Mouse (Mus musculus) kidney, postnatal 0 days (tissue): ENCODE measurements around the gene Tmem183a. TPM values are rescaled to one million over a fixed set of nuclear protein-coding genes. Genes with fewer than 3 reads are reported as not detected.

Experiments used
- ATAC-seq: fragments of 200-750 bp; cut with Nextera tagmentation; replicated peaks from 2 replicates; pipeline ENCODE4 v1.8.0; 2017; ENCODE audit warnings: low read depth, moderate number of reproducible peaks, moderate TSS enrichment, moderate library complexity; ENCODE audit not compliant: low FRiP score
- DNase-seq: peaks from one replicate; pipeline ENCODE4 v3.0.0-alpha.2; 2016; ENCODE audit warnings: low spot score
- H3K27ac ChIP-seq: fragments of 300-500 bp; sonication (generic); 2 replicates; pipeline ENCODE4 v1.5.1; 2014; ENCODE audit warnings: mild to moderate bottlenecking
- H3K27me3 ChIP-seq: fragments of 300-500 bp; sonication (generic); 2 replicates; pipeline ENCODE4 v1.6.1; 2014; ENCODE audit warnings: low read length, mixed read lengths; ENCODE audit not compliant: insufficient read depth
- H3K36me3 ChIP-seq: fragments of 300-500 bp; sonication (generic); 2 replicates; pipeline ENCODE4 v1.6.1; 2014; ENCODE audit warnings: low read length, mixed read lengths; ENCODE audit not compliant: insufficient read depth
- H3K4me1 ChIP-seq: fragments of 300-500 bp; sonication (generic); replicated peaks from 2 replicates; pipeline ENCODE4 v1.6.1; 2014; ENCODE audit warnings: antibody characterized with exemption, low read length, mixed read lengths; ENCODE audit not compliant: insufficient read depth
- H3K4me2 ChIP-seq: fragments of 300-500 bp; sonication (generic); 2 replicates; pipeline ENCODE4 v1.6.1; 2014; ENCODE audit warnings: mild to moderate bottlenecking, low read length, moderate library complexity, mixed read lengths
- H3K4me3 ChIP-seq: fragments of 300-500 bp; sonication (generic); replicated peaks from 2 replicates; pipeline ENCODE4 v1.5.1; 2014; ENCODE audit warnings: low read depth, low read length
- H3K9ac ChIP-seq: fragments of 300-500 bp; sonication (generic); 2 replicates; pipeline ENCODE4 v1.6.1; 2014; ENCODE audit warnings: low read depth, low read length
- H3K9me3 ChIP-seq: fragments of 300-500 bp; sonication (generic); replicated peaks from 2 replicates; pipeline ENCODE4 v1.6.1; 2016; ENCODE audit warnings: low read length, inconsistent platforms, mixed read lengths
- CTCF ChIP-seq: IDR thresholded peaks from 2 replicates; pipeline ENCODE4 v1.5.1; 2016; ENCODE audit warnings: antibody characterized with exemption, low read depth, mild to moderate bottlenecking, moderate library complexity
- WGBS: fragments of 180-500 bp; shearing (Covaris S2); extraction: QIAGEN DNeasy Blood & Tissue Kit; methylation state at CpG from one replicate; pipeline ENCODE4 v1.1.7; 2014; 5-methylcytosine and 5-hydroxymethylcytosine counted together
- polyA plus RNA-seq: library from polyadenylated mRNA; unstranded; fragments of >200 nt; fragmentation: Nextera tagmentation; extraction: Ambion mirVana; gene quantifications from 2 replicates; pipeline ENCODE4 v1.2.1, GENCODE M21; 2015

Gene Tmem183a
- polyA plus RNA-seq, result 56.7 and 65.7 TPM in 2 replicates

- DNase-seq, result peak; percentile 96
- Histone ChIP-seq H3K9me3 (no peaks in the 10 kb centered on the region), H3K4me3 (peak within 1 kb of the TSS; percentile 89), H3K4me1 (peaks cover 8% of the 10 kb centered on the region), H3K27ac (peak within 1 kb of the TSS; percentile 88), H3K27me3 (no peaks in the 10 kb centered on the region), H3K9ac (peak within 1 kb of the TSS; percentile 97), H3K36me3 (0 out of 2 replicates have a peak, but pooled peaks cover 7% of the 10 kb centered on the region), H3K4me2 (peak within 1 kb of the TSS; percentile 82)
- ATAC-seq, result peak; percentile 97
- no peak for TF ChIP-seq CTCF
- WGBS, result under 1% methylated on average over 38 of the region's 38 CpGs
Measured at GRCm38 (mm10) chr1:134361857-134362212, at the start of gene Tmem183a. Tmem183a (minus strand) TSS chr1:134361979.

GRCm38 (mm10) chr1:134408080-134408479 lies 46.3 kb upstream of the Tmem183a start:
- H3K9me3 ChIP-seq, result no peaks in the 10 kb centered on the region
- H3K27ac ChIP-seq, result peak overlapping the region; percentile 72
- WGBS, result 49% methylated on average over 8 of the region's 8 CpGs
- H3K9ac ChIP-seq, result no peak overlapping the region
- 0 out of 2 replicates have a peak, but pooled peaks cover 8% of the 10 kb centered on the region for H3K36me3 ChIP-seq
- no peak overlapping the region for H3K4me3 ChIP-seq
- peak; percentile 75 for DNase-seq
- no peak for TF ChIP-seq CTCF
- H3K4me1 ChIP-seq, result peaks cover 10% of the 10 kb centered on the region; the same call in 1 of the 2 replicates
- peak; percentile 26; the same call in 1 of the 2 replicates for ATAC-seq
- no peaks in the 10 kb centered on the region for H3K27me3 ChIP-seq
- peak overlapping the region; percentile 8; the same call in 1 of the 2 replicates for H3K4me2 ChIP-seq

DNA sequence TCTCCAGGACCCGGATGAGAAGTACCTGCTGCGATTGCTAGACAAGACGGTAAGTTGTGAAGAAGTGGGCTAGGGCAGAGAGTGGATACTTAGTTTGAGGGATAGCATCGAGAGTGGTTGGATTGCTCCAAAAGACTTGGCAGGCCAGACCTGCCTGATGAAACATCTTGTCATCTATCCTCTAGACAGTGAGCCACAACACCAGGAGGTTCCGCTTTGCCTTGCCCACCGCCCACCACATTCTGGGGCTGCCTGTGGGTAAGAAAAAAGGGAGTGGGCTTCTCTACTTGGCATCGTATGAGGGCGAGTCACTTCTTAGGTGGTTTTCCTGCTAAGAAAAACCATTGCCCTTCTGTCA lies 44.6 kb upstream of the Tmem183a start:
- peak overlapping the region; percentile 54 for H3K27ac ChIP-seq
- TF ChIP-seq CTCF, result no peak
- H3K4me3 ChIP-seq, result peak overlapping the region; percentile 56
- H3K4me2 ChIP-seq, result peak overlapping the region; percentile 76
- no peaks in the 10 kb centered on the region for H3K27me3 ChIP-seq
- H3K9me3 ChIP-seq, result no peaks in the 10 kb centered on the region
- H3K36me3 ChIP-seq, result 0 out of 2 replicates have a peak, but pooled peaks cover 8% of the 10 kb centered on the region
- no peak for ATAC-seq
- H3K9ac ChIP-seq, result peak overlapping the region; percentile 59
- no peak for DNase-seq
- peaks cover 10% of the 10 kb centered on the region; the same call in 1 of the 2 replicates for H3K4me1 ChIP-seq
- WGBS, result 19% methylated on average over 8 of the region's 8 CpGs

- Histone ChIP-seq H3K4me1 (peaks cover 10% of the 10 kb centered on the region; the same call in 1 of the 2 replicates), H3K27ac (peak within 1 kb of the TSS; percentile 54), H3K4me2 (peak within 1 kb of the TSS; percentile 76), H3K27me3 (no peaks in the 10 kb centered on the region), H3K36me3 (0 out of 2 replicates have a peak, but pooled peaks cover 5% of the 10 kb centered on the region), H3K4me3 (peak within 1 kb of the TSS; percentile 56), H3K9ac (peak within 1 kb of the TSS; percentile 59), H3K9me3 (no peaks in the 10 kb centered on the region)
- DNase-seq (peak; percentile 89), ATAC-seq (peak; percentile 94)
- no peak for TF ChIP-seq CTCF
- under 1% methylated on average over 43 of the region's 43 CpGs for WGBS
Measured at GRCm38 (mm10) chr1:134405509-134406413, 44.0 kb upstream of the Tmem183a start, which contains the start of gene Cyb5r1. Cyb5r1 (plus strand) TSS chr1:134405559.

DNA sequence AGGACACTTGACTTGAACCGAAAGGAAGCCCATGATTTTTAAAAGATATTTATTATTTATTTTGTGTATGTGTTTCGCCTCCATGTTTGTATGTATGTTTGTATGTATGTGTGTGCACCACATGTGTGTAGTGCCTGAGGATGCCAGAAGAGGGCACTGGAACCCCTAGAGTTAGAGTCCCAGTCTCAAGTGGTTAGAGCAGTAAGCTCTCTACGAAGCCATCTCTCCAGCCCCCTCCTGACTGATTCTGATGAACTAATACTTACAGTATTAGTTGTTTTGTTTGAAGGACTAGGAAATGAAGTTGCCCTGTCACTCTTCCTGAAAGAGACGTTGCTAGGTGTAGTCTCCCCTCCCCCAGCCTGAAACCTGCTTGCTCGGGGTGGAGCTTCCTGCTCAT lies 38.0 kb upstream of the Tmem183a start:
- no peak; the same call in 1 of the 2 replicates for TF ChIP-seq CTCF
- Histone ChIP-seq H3K9ac (no peak overlapping the region), H3K4me1 (no peaks in the 10 kb centered on the region), H3K4me2 (no peak overlapping the region), H3K36me3 (no peaks in the 10 kb centered on the region), H3K27ac (no peak overlapping the region), H3K9me3 (no peaks in the 10 kb centered on the region; the same call in 1 of the 2 replicates), H3K27me3 (no peaks in the 10 kb centered on the region), H3K4me3 (no peak overlapping the region)
- ATAC-seq, result no peak
- 64% methylated on average over 5 of the region's 5 CpGs for WGBS
- DNase-seq, result no peak

- H3K27ac ChIP-seq, result no peak overlapping the region
- ATAC-seq (no peak), DNase-seq (no peak)
- WGBS, result 76% methylated on average over 12 of the region's 12 CpGs
- H3K4me3 ChIP-seq, result no peak overlapping the region
- no peak for TF ChIP-seq CTCF
- no peaks in the 10 kb centered on the region; the same call in 1 of the 2 replicates for H3K9me3 ChIP-seq
- H3K36me3 ChIP-seq, result no peaks in the 10 kb centered on the region
- no peak overlapping the region for H3K4me2 ChIP-seq
- H3K27me3 ChIP-seq, result no peaks in the 10 kb centered on the region
- no peaks in the 10 kb centered on the region for H3K4me1 ChIP-seq
- H3K9ac ChIP-seq, result no peak overlapping the region
Measured at GRCm38 (mm10) chr1:134398210-134398609, 36.4 kb upstream of the Tmem183a start.
